ENCODE assay signal across 9 mouse cellular contexts in the genomic region with DNA sequence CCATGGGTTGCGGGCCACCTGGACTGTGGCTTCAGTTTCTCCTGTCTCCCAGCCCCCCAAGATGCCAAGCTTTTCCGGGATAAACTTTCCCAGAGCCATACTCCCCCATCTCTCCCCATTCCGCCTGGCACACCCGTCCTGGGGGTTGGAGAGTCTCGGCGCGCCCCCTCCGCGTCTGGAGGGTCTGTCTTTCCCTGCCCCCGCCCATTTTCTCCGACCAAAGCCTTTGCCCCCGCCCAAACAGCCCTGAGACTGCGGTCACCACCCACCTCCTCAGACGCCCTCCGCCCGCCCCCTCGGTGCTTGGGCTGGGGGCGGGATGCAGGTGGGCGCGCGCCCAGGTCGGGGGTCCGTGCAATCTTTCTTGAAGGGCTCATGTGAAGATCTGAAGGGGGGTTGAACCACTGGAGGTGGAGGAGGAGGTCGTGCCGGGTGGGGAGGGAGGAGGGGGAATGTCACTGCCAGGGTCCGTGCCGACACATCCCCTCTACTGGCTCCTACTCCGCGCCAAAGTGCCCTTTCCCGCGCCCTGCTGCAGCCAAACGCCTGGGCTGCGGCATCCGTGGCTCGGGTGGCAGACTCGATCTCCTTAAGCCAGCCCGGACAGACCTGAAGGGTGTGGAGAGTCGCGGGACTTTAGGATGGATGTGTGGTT. TPM values are rescaled to one million over a fixed set of nuclear protein-coding genes. Genes with fewer than 3 reads are reported as not detected.
DNase-seq lines count a peak whose midpoint lies in the region; ATAC-seq and TF ChIP-seq lines count a peak whose summit lies in the region.
"Had no signal": no experiment of that assay in that cellular context is flagged by ENCODE, and none has a peak within 500 bp of the region (broad histone marks: within the 10 kb centered on the region; RNA-seq: fewer than 3 reads in every experiment).

No protein-coding gene starts in this region.

- no peaks in the 10 kb centered on the region for H3K9me3 ChIP-seq in lung, embryonic 16.5 days (ENCODE audit: control insufficient read depth, low read length)
- H3K9me3 ChIP-seq in lung, postnatal 0 days (ENCODE audit: low read length) = no peaks in the 10 kb centered on the region
- H3K9me3 ChIP-seq in intestine, embryonic 14.5 days (ENCODE audit: control insufficient read depth, low read length) = no peaks in the 10 kb centered on the region

- TF ChIP-seq EP300 in lung, postnatal 0 days (IDR thresholded peaks at IDR 0.05) = no peak

- no peak for TF ChIP-seq CTCF in lung, postnatal 0 days (IDR thresholded peaks at IDR 0.05)

- no peak overlapping the region; the same call in 1 of the 2 replicates for H3K4me2 ChIP-seq in lung, embryonic 16.5 days (ENCODE audit: low read depth, low read length)
- H3K4me2 ChIP-seq in lung, postnatal 0 days (replicated peaks; ENCODE audit: low read depth, low read length) = no peak overlapping the region
- H3K4me2 ChIP-seq in intestine, embryonic 14.5 days (ENCODE audit: low read length) = peak overlapping the region; percentile 67

- 1% methylated on average over 39 of the region's 39 CpGs for WGBS in lung, embryonic 16.5 days
- WGBS in lung, postnatal 0 days = 3% methylated on average over 38 of the region's 39 CpGs
- under 1% methylated on average over 38 of the region's 39 CpGs for WGBS in intestine, embryonic 14.5 days

- peak overlapping the region; percentile 30 for H3K4me3 ChIP-seq in lung, embryonic 16.5 days (ENCODE audit: low read length)
- no peak overlapping the region for H3K4me3 ChIP-seq in lung, postnatal 0 days (ENCODE audit: low read depth, low read length)
- peak overlapping the region; percentile 38 for H3K4me3 ChIP-seq in intestine, embryonic 14.5 days (ENCODE audit: low read depth, low read length)

- H3K9ac ChIP-seq in lung, embryonic 16.5 days (ENCODE audit: low read length) = no peak overlapping the region
- H3K9ac ChIP-seq in lung, postnatal 0 days (replicated peaks; ENCODE audit: low read depth) = no peak overlapping the region
- H3K9ac ChIP-seq in intestine, embryonic 14.5 days (ENCODE audit: low read length) = no peak overlapping the region

- no peaks in the 10 kb centered on the region for H3K36me3 ChIP-seq in lung, embryonic 16.5 days (ENCODE audit: control insufficient read depth, insufficient read depth, low read length)
- H3K36me3 ChIP-seq in lung, postnatal 0 days (ENCODE audit: insufficient read depth, low read length) = no peaks in the 10 kb centered on the region
- H3K36me3 ChIP-seq in intestine, embryonic 14.5 days (ENCODE audit: control insufficient read depth, insufficient read depth, low read length) = no peaks in the 10 kb centered on the region

- DNase-seq in cerebellum, adult 18-20 months = peak; percentile 26 to 37
- DNase-seq in cerebellum, adult 11-12 months = no peak
- no peak for DNase-seq in lung, postnatal 0 days (ENCODE audit: low spot score)
- no peak for DNase-seq in intestine, embryonic 14.5 days (ENCODE audit: low spot score)
- peak; percentile 40 for DNase-seq in retina, postnatal 1 day
- DNase-seq in left cerebral cortex, adult 11 months (ENCODE audit: low spot score) = no peak

- peaks cover 61% of the 10 kb centered on the region for H3K27me3 ChIP-seq in lung, embryonic 16.5 days (ENCODE audit: control insufficient read depth, insufficient read depth, low read depth, low read length)
- peaks cover 44% of the 10 kb centered on the region for H3K27me3 ChIP-seq in lung, postnatal 0 days (replicated peaks; ENCODE audit: insufficient read depth, low read length)
- H3K27me3 ChIP-seq in intestine, embryonic 14.5 days (replicated peaks; ENCODE audit: control insufficient read depth, insufficient read depth, low read length) = peaks cover 68% of the 10 kb centered on the region

- H3K27ac ChIP-seq in lung, embryonic 16.5 days (ENCODE audit: low read length) = no peak overlapping the region
- H3K27ac ChIP-seq in lung, postnatal 0 days (ENCODE audit: low read length) = no peak overlapping the region
- no peak overlapping the region for H3K27ac ChIP-seq in intestine, embryonic 14.5 days (ENCODE audit: low read depth)

- no peak for ATAC-seq in lung, embryonic 16.5 days (ENCODE audit: low read depth)
- ATAC-seq in lung, postnatal 0 days = no peak
- ATAC-seq in intestine, embryonic 14.5 days (replicated peaks; ENCODE audit: low FRiP score, low TSS enrichment, low read depth) = no peak
- ATAC-seq in activated CD4-positive, CD25-positive, alpha-beta regulatory T cell, adult 4 months = no peak

- H3K4me1 ChIP-seq in lung, embryonic 16.5 days (replicated peaks; ENCODE audit: control insufficient read depth, insufficient read depth, low read length) = no peaks in the 10 kb centered on the region; the same call in 1 of the 2 replicates
- H3K4me1 ChIP-seq in lung, postnatal 0 days (ENCODE audit: insufficient read depth, low read depth, low read length) = no peaks in the 10 kb centered on the region
- H3K4me1 ChIP-seq in intestine, embryonic 14.5 days (replicated peaks; ENCODE audit: control insufficient read depth, insufficient read depth, low read length) = peaks cover 6% of the 10 kb centered on the region; the same call in 1 of the 2 replicates

RNA-seq across cellular contexts. Expression of gene Csmd2, which starts 1.0 kb away (rescaled TPM):
- 0.03 and 0.09 TPM in 2 replicates for polyA plus RNA-seq in lung, embryonic 16.5 days (2015; fragmentation: Nextera tagmentation; extraction: Ambion mirVana)
- polyA plus RNA-seq in lung, postnatal 0 days (2015; fragmentation: Nextera tagmentation; extraction: Ambion mirVana) = 0.04 and 0.05 TPM in 2 replicates
- 0.18 and 0.19 TPM in 2 replicates for polyA plus RNA-seq in intestine, embryonic 14.5 days (2014; fragmentation: Nextera tagmentation; extraction: Ambion mirVana)
- under 1 TPM in 1 of 2 experiments, not detected in 1; 0.12 TPM for polyA plus RNA-seq in activated CD4-positive, CD25-positive, alpha-beta regulatory T cell, adult 4 months (2017; shearing (Covaris generic))

RNA-seq across cellular contexts. Expression of gene CK137956, which starts 17.9 kb away (rescaled TPM):
- polyA plus RNA-seq in lung, embryonic 16.5 days (2015; fragmentation: Nextera tagmentation; extraction: Ambion mirVana) = not detected in 2 replicates
- polyA plus RNA-seq in lung, postnatal 0 days (2015; fragmentation: Nextera tagmentation; extraction: Ambion mirVana) = not detected in 2 replicates
- polyA plus RNA-seq in intestine, embryonic 14.5 days (2014; fragmentation: Nextera tagmentation; extraction: Ambion mirVana) = not detected in 2 replicates
- not detected for polyA plus RNA-seq in activated CD4-positive, CD25-positive, alpha-beta regulatory T cell, adult 4 months (2017; shearing (Covaris generic))
- polyA plus RNA-seq: heart, postnatal 0 days had no signal

Comparison
In these comparisons a context has a peak if more than half of its experiments do, and no peak if none do; other contexts are left out.
1. DNase-seq: peak in cerebellum, adult 18-20 months (2 of 2) and retina, postnatal 1 day (single experiment); none in cerebellum, adult 11-12 months (single experiment), lung, postnatal 0 days (single experiment), intestine, embryonic 14.5 days (single experiment) and left cerebral cortex, adult 11 months (single experiment).